22 mouse cellular contexts compared by ENCODE assay signal in genomic region chr4:55817035-55817818, GRCm38 (mm10).
DNase-seq lines count a peak whose midpoint lies in the region; ATAC-seq lines count a peak whose summit lies in the region.
"Had no signal": no experiment of that assay in that cellular context is flagged by ENCODE, and none has a peak within 500 bp of the region (broad histone marks: within the 10 kb centered on the region; RNA-seq: fewer than 3 reads in every experiment).

No protein-coding gene starts in this region.

- peak; percentile 43 for DNase-seq in layer of hippocampus, adult 9-11 months
- no peak for DNase-seq in layer of hippocampus, postnatal 10 days (ENCODE audit: low spot score in 2 of 2)
- peak; percentile 48 to 50 for DNase-seq in B cell, adult 2 months
- DNase-seq in splenic B cell, adult 2 months (ENCODE audit: low read depth, low spot score), result peak; percentile 56
- no peak for DNase-seq in adrenal gland, postnatal 10 days
- no peak for DNase-seq in adrenal gland, postnatal 36 days
- DNase-seq: adrenal gland, postnatal 14 days; cerebellum, adult 18-20 months; cerebellum, postnatal 10 days; gastrocnemius, postnatal 10 days; heart, postnatal 36 days; kidney, adult 9 months; kidney, postnatal 14 days; liver, postnatal 0 days; right cerebral cortex, postnatal 4 days; thymus, postnatal 14 days had no signal

- H3K27me3 ChIP-seq in splenic B cell, adult 2 months (ENCODE audit: control insufficient read depth, insufficient read depth, low read length, poor library complexity, severe bottlenecking), result no peaks in the 10 kb centered on the region
- H3K27me3 ChIP-seq: hindbrain, embryonic 13.5 days; limb, embryonic 12.5 days; stomach, embryonic 15.5 days had no signal

- no peaks in the 10 kb centered on the region for H3K36me3 ChIP-seq in splenic B cell, adult 2 months (ENCODE audit: control insufficient read depth, insufficient read depth, low read length, poor library complexity, severe bottlenecking)
- H3K36me3 ChIP-seq: hindbrain, embryonic 13.5 days; limb, embryonic 12.5 days; stomach, embryonic 15.5 days had no signal

- ATAC-seq in granulocyte monocyte progenitor cell, adult 5-6 weeks (replicated peaks; ENCODE audit: poor library complexity, severe bottlenecking), result peak; percentile 69
- ATAC-seq: intestine, embryonic 16.5 days; liver, postnatal 0 days; midbrain, embryonic 16.5 days had no signal

Comparison
In these comparisons a context has a peak if more than half of its experiments do, and no peak if none do; other contexts are left out.
1. DNase-seq: peak in layer of hippocampus, adult 9-11 months (single experiment), B cell, adult 2 months (2 of 2) and splenic B cell, adult 2 months (single experiment); none in layer of hippocampus, postnatal 10 days (0 of 2), adrenal gland, postnatal 10 days (single experiment) and adrenal gland, postnatal 36 days (0 of 2).